Mouse (Mus musculus): ENCODE results near the gene Gpc6. TPM values are rescaled to one million over a fixed set of nuclear protein-coding genes. Genes with fewer than 3 reads are reported as not detected.

Gene Gpc6
- total and polyA plus RNA-seq, 3 experiments = not detected

GRCm38 (mm10) chr14:117895539-117895912 lies 970.4 kb downstream of the Gpc6 start:
- Histone ChIP-seq H3K4me1 (ENCODE audit: control insufficient read depth in 1 of 2, insufficient read depth in 2 of 2) (no peaks in the 10 kb centered on the region), H3K36me3 (replicated peaks in 1 of 2; ENCODE audit: control insufficient read depth in 1 of 2, insufficient read depth in 1 of 2, low read length in 1 of 2) (no peaks in the 10 kb centered on the region), H3K27ac (ENCODE audit: insufficient read depth, low read depth) (no peak overlapping the region), H3K4me3 (replicated peaks in 1 of 3; ENCODE audit: low read depth in 2 of 3, low read length in 2 of 3, poor library complexity in 1 of 3) (no peak overlapping the region), H3K9ac (ENCODE audit: insufficient read depth, low read depth) (no peak overlapping the region), H3K4me2 (ENCODE audit: insufficient read depth, low read depth, poor library complexity, severe bottlenecking) (no peak overlapping the region), H3K27me3 (replicated peaks) (no peaks in the 10 kb centered on the region), H3K79me2 (replicated peaks; ENCODE audit: control insufficient read depth, extremely low read depth, insufficient read depth, poor library complexity, severe bottlenecking) (no peaks in the 10 kb centered on the region), H3K9me3 (replicated peaks; ENCODE audit: low read length) (no peaks in the 10 kb centered on the region)
- dilution Hi-C loops (cut with MboI; ENCODE audit: extremely low pct_ligation_motif_present, extremely low pct_unique_long_range_greater_than_20kb, low sequenced_read_pairs) = no loop called here
- DNase-seq (ENCODE audit: extremely low read depth) = no peak
- in situ Hi-C loops (cut with MboI; ENCODE audit: low pct_ligation_motif_present, low pct_unique_long_range_greater_than_20kb, low sequenced_read_pairs) = no loop called here
- no peak for TF ChIP-seq ZKSCAN1 (IDR thresholded peaks at IDR 0.05; ENCODE audit: borderline replicate concordance, low read depth, low read length)
- no peak for TF ChIP-seq ZNF384 (IDR thresholded peaks at IDR 0.05; ENCODE audit: low read depth, low read length)
- no peak for TF ChIP-seq ZMIZ1 (IDR thresholded peaks at IDR 0.05; ENCODE audit: low read depth, low read length)
- TF ChIP-seq USF1 (IDR thresholded peaks at IDR 0.05; ENCODE audit: low read depth, low read length) = no peak
- no peak for TF ChIP-seq NRF1 (IDR thresholded peaks at IDR 0.05; ENCODE audit: low read depth, low read length)
- no peak for TF ChIP-seq NELFE (IDR thresholded peaks at IDR 0.05; ENCODE audit: low read depth, low read length)

- no peak for DNase-seq (ENCODE audit: extremely low read depth)
- H3K9ac ChIP-seq (ENCODE audit: insufficient read depth, low read depth) = no peak overlapping the region
- peaks cover 2 to 19% of the 10 kb centered on the region in 2 experiments; a peak in 2 of 4 replicates for H3K4me1 ChIP-seq (ENCODE audit: control insufficient read depth in 1 of 2, insufficient read depth in 2 of 2)
- H3K4me3 ChIP-seq (replicated peaks in 1 of 3; ENCODE audit: low read depth in 2 of 3, low read length in 2 of 3, poor library complexity in 1 of 3) = no peak overlapping the region
- no peaks in the 10 kb centered on the region for H3K27me3 ChIP-seq (replicated peaks)
- no peak for TF ChIP-seq E2F4 (IDR thresholded peaks at IDR 0.05; ENCODE audit: insufficient replicate concordance, low read depth, low read length)
- no peak overlapping the region for H3K27ac ChIP-seq (ENCODE audit: insufficient read depth, low read depth)
- H3K79me2 ChIP-seq (replicated peaks; ENCODE audit: control insufficient read depth, extremely low read depth, insufficient read depth, poor library complexity, severe bottlenecking) = no peaks in the 10 kb centered on the region
- in situ Hi-C loops (cut with MboI; ENCODE audit: low pct_ligation_motif_present, low pct_unique_long_range_greater_than_20kb, low sequenced_read_pairs) (no loop called here), dilution Hi-C loops (cut with MboI; ENCODE audit: extremely low pct_ligation_motif_present, extremely low pct_unique_long_range_greater_than_20kb, low sequenced_read_pairs) (no loop called here)
- H3K9me3 ChIP-seq (replicated peaks; ENCODE audit: low read length) = no peaks in the 10 kb centered on the region
- no peak overlapping the region for H3K4me2 ChIP-seq (ENCODE audit: insufficient read depth, low read depth, poor library complexity, severe bottlenecking)
- no peaks in the 10 kb centered on the region for H3K36me3 ChIP-seq (replicated peaks in 1 of 2; ENCODE audit: control insufficient read depth in 1 of 2, insufficient read depth in 1 of 2, low read length in 1 of 2)
These were observed 979.2 kb downstream of the Gpc6 start for GRCm38 (mm10) chr14:117904300-117904699.

GRCm38 (mm10) chr14:117905701-117906100 lies 980.6 kb downstream of the Gpc6 start:
- dilution Hi-C loops (cut with MboI; ENCODE audit: extremely low pct_ligation_motif_present, extremely low pct_unique_long_range_greater_than_20kb, low sequenced_read_pairs) = no loop called here
- Histone ChIP-seq H3K4me1 (ENCODE audit: control insufficient read depth in 1 of 2, insufficient read depth in 2 of 2) (peaks cover 2 to 19% of the 10 kb centered on the region in 2 experiments; a peak in 2 of 4 replicates), H3K4me3 (replicated peaks in 1 of 3; ENCODE audit: low read depth in 2 of 3, low read length in 2 of 3, poor library complexity in 1 of 3) (no peak overlapping the region)

More at GRCm38 (mm10) chr14:117905701-117906100, 980.6 kb downstream of the Gpc6 start:
- H3K4me2 ChIP-seq (ENCODE audit: insufficient read depth, low read depth, poor library complexity, severe bottlenecking) = no peak overlapping the region
- in situ Hi-C loops (cut with MboI; ENCODE audit: low pct_ligation_motif_present, low pct_unique_long_range_greater_than_20kb, low sequenced_read_pairs) = no loop called here
- H3K27me3 ChIP-seq (replicated peaks) = no peaks in the 10 kb centered on the region
- no peak overlapping the region for H3K9ac ChIP-seq (ENCODE audit: insufficient read depth, low read depth)
- no peak overlapping the region for H3K27ac ChIP-seq (ENCODE audit: insufficient read depth, low read depth)
- no peak for DNase-seq (ENCODE audit: extremely low read depth)
- no peaks in the 10 kb centered on the region for H3K36me3 ChIP-seq (replicated peaks in 1 of 2; ENCODE audit: control insufficient read depth in 1 of 2, insufficient read depth in 1 of 2, low read length in 1 of 2)
- TF ChIP-seq JUND (conservative IDR thresholded peaks at IDR 0.05; ENCODE audit: low read depth, low read length) (no peak), UBTF (IDR thresholded peaks at IDR 0.05; ENCODE audit: low read depth, low read length) (no peak), JUN (IDR thresholded peaks at IDR 0.05; ENCODE audit: insufficient read depth, low read depth, low read length) (no peak), ZMIZ1 (IDR thresholded peaks at IDR 0.05; ENCODE audit: low read depth, low read length) (no peak), EP300 (IDR thresholded peaks at IDR 0.05; ENCODE audit: low read length) (no peak), ZKSCAN1 (IDR thresholded peaks at IDR 0.05; ENCODE audit: borderline replicate concordance, low read depth, low read length) (no peak), PAX5 (IDR thresholded peaks at IDR 0.05; ENCODE audit: low read length) (no peak), MXI1 (IDR thresholded peaks at IDR 0.05; ENCODE audit: low read depth, low read length) (no peak), MYC (IDR thresholded peaks at IDR 0.05; ENCODE audit: low read depth, low read length) (no peak), CHD2 (IDR thresholded peaks at IDR 0.05; ENCODE audit: low read length) (no peak)
- H3K9me3 ChIP-seq (replicated peaks; ENCODE audit: low read length) = no peaks in the 10 kb centered on the region
- no peaks in the 10 kb centered on the region for H3K79me2 ChIP-seq (replicated peaks; ENCODE audit: control insufficient read depth, extremely low read depth, insufficient read depth, poor library complexity, severe bottlenecking)

All from CH12.LX (cell line).